Mouse (Mus musculus): ENCODE measurements around the gene Scamp2.

Scamp2 gene

GRCm38 (mm10) chr9:57560861-57561710 is at the start of gene Scamp2:
TSS of gene Scamp2 (plus strand) at chr9:57560943.
- peak; percentile 87 for DNase-seq (ENCODE audit: low spot score)

DNA sequence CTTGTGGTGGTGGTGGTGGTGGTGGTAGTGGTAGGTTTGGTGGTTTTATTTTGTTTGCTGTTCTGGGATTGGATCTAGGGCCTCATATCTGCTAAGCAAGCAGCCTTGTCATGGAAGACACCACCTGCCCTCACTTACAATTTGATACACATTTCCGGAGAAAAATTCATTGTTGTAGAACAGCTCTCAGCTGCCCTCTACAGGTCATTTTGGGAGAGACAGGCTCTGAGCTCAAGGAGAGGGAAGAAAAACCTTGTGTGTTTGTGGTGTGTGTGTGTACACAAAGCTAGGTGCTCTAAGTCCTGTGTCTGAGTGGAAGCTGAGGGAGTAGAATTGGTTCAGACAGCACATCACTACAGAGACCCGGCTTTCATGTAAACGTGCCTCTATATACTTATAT is 43.6 kb upstream of the Scamp2 start:
- DNase-seq (ENCODE audit: low spot score), result peak; percentile 62

- DNase-seq (ENCODE audit: low spot score), result no peak
These were observed 40.2 kb upstream of the Scamp2 start for GRCm38 (mm10) chr9:57520375-57521055.

GRCm38 (mm10) chr9:57521056-57521911 is 39.5 kb upstream of the Scamp2 start, which contains the start of gene Cox5a:
TSS of gene Cox5a (plus strand) at chr9:57521274.
- DNase-seq (ENCODE audit: low spot score), result peak; percentile 80

GRCm38 (mm10) chr9:57522114-57522860 is 38.5 kb upstream of the Scamp2 start:
- DNase-seq (ENCODE audit: low spot score), result no peak

- no peak for DNase-seq (ENCODE audit: low spot score)
These were observed 37.9 kb upstream of the Scamp2 start for GRCm38 (mm10) chr9:57522861-57523246.

DNA sequence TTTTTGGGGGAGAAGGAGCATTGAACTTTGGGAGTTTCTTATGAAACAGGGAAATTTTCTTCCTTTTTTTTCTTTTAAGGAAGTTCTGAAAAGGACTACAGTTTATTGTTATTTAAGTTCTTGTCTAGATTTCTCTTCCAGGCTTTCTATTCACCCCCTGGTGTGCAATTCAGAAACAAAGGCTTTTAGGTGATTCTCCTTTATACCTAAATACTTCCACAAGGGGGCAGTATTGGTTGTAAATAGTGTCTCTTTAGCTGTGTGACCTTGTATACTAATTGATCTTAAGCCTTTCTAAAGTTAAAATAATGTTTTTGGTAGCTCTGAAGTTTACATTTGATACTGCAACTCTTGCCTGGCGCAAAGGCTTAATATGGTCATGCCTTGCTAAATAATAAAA is 37.0 kb upstream of the Scamp2 start:
- peak; percentile 54 for DNase-seq (ENCODE audit: low spot score)

DNA sequence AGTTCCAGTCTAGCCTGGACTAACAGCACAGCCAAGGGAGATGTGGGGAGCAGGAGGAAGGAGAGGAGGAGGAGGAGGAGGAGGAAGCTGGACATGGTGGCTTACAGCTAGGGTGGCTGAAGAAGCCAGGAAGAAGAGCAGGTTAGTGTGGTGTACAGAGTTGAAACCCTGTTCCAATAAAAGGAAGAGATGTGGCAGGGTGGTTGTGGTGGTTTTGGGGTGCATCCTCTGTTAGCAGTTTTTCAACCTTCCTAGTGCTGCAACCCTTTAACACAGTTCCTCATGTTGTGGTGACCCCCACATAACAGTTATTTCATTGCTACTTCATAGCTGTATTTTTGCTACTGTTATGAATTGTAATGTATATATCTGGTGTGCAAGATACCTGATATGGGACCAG is 36.3 kb upstream of the Scamp2 start:
- no peak for DNase-seq (ENCODE audit: low spot score)

- no peak for DNase-seq (ENCODE audit: low spot score)
These were observed 35.2 kb upstream of the Scamp2 start for GRCm38 (mm10) chr9:57525516-57525915.

DNA sequence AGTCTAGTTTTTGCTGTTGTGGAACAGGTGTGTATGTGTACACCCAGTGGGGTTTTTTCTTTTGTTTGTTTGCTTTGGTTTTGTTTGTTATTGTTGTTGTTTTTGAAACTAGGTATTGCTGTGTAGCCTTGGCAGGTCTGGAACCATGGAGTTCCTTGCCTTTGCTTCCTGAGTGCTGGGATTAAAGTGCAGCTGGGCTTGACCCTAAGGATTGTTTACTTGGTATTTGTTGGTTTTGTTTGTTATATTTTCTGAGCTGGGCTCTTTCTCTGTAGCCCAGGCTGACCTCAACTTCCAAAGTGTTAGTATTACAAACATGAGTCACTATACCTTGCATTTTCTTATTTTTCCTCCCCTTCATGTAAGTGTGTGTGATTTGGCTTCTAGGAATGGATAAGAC is 34.3 kb upstream of the Scamp2 start:
- no peak for DNase-seq (ENCODE audit: low spot score)

GRCm38 (mm10) chr9:57531946-57532345 is 28.8 kb upstream of the Scamp2 start:
- DNase-seq (ENCODE audit: low spot score), result no peak

GRCm38 (mm10) chr9:57536362-57536761 is 24.4 kb upstream of the Scamp2 start:
- no peak for DNase-seq (ENCODE audit: low spot score)

DNA sequence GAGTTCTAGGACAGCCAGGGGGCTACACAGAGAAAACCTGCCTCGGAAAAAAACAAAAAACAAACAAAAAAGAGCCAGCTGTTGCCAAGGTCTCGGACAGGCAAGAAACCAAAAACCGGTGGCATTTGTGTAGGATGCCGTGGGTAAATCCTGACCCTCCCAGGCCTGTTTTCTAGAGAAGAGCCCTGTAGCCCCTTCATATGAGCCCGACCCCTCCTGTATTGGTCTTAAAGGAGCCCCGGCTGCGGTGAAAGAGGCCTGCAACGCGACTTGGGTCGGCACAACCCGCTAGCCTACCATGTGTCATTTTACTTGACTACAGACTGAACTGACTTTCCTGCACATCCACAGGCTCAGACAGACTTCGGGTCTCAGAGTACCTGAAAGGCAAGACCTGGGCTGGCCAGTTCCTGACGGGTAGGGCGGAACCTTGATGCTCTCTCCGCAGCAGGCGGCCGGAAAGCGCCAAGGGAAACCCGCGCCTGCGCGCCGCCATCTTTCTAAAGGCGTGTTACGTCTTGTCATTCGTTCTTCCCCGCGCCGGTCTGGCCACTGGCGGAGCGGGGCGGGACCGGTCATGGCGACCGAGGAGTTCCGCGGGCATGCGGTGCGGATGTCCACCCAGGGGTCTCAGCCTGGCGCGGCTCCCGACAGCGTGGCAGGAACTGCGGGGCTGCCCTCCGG is 23.6 kb upstream of the Scamp2 start, which contains the start of gene Fam219b:
Gene Fam219b, plus strand, starts transcription at position 485 of the 684 bp plus-strand sequence.
- DNase-seq (ENCODE audit: low spot score), result peak; percentile 73

- no peak for DNase-seq (ENCODE audit: low spot score)
These were observed 23.0 kb upstream of the Scamp2 start for GRCm38 (mm10) chr9:57537728-57538181.

- no peak for DNase-seq (ENCODE audit: low spot score)
These were observed 21.2 kb upstream of the Scamp2 start for GRCm38 (mm10) chr9:57539550-57539949.

DNA sequence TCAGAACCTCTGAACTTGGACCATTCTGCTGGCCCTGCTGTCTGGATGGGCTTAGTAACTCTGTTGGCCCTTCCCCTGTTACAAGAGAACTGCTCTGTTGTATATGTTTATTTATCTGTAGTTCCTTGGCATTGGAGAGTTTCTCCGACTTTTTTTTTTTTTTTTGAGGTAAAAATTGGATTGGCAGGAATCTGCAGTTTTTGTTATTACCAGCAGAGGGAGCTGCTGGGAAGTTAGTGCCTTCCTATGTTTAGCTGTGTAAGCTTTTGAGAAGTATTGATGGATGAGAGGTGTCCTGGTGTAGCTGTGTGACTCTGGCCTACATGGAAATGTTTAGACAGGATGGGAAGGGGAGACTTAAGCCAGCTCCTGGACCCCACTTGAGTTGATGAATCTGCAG is 19.4 kb upstream of the Scamp2 start:
- DNase-seq (ENCODE audit: low spot score), result no peak

DNA sequence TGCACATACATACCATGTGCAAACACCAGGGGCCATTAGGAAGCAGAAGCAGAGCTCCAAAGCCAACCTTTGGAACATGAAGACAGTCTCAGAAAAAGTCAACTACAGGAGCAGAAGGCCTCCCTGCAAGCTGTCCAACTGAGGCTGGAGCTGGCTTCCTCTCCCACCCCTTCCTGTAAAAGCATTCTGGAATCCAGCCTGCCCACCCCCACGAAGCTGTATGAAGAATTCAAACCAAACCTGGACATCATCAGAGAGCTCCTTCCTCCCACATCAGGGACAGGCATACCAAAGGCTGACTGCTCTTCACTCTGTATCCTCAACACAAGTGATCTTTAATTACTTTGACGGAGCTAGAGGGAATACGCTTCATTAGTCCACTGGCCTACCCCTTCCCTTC is 16.8 kb upstream of the Scamp2 start:
- DNase-seq (ENCODE audit: low spot score), result no peak

GRCm38 (mm10) chr9:57547287-57547686 is 13.5 kb upstream of the Scamp2 start:
- DNase-seq (ENCODE audit: low spot score), result no peak

DNA sequence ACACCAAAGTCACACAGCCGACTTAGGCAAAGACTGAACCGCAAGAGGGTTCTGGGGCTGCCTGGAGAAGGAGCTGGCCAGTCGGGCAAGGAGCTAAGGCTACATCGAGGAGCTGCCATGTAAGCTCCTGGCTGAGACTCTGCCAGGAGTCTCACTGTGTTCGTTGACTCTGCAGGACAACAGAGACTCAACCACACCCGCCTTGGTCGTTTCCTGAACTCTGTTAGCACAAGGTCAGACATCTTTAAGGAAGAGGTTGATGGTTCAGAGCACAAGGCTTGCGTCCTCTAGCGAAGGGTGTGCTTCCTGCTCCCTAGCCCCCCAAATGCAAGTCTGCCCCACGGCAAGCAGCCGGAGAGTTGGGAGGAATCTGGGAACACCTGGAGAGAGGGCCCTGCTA is 12.9 kb upstream of the Scamp2 start:
- no peak for DNase-seq (ENCODE audit: low spot score)

DNA sequence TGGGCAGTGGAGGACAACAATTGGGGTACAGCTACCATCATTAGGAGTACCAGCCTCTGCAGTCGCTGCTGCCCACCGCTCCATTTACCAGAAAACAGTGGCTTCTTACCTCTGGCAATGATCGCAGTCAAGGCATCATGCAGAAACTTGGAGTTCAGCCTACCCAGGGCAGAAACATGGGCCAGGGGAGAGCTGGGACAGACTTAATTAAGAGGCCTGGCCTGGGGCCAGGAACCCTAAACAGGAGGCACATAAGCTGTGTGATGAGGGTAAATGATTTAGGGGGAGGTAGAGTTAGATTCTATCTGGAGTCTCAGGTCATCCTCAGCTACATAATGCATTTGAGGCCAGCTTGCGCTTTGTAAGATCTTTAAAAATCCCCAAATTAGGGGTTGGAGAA is 11.6 kb upstream of the Scamp2 start:
- no peak for DNase-seq (ENCODE audit: low spot score)

All from layer of hippocampus, adult 9-10 months (tissue).